17 mouse cellular contexts compared by ENCODE assay signal in the genomic region with DNA sequence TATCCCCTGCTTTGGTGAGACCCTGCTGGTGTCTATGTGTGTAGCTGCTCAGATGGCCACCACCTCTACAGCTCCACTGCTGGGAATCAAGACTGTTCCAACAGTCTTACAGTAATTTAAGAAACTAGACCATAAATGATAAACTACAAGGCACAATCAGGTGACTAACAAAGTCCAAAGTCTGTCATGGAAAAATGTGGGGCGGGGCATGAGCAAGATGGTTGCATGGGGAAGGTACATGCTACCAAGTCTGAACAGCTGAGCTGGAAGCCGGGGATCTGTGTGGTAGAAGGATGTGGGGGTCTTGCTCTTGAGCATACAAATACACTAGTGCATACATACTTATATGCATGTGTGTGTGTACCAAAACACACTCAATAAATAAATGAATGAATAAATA.
"Had no signal": no experiment of that assay in that cellular context is flagged by ENCODE, and none has a peak within 500 bp of the region (broad histone marks: within the 10 kb centered on the region; RNA-seq: fewer than 3 reads in every experiment).

No protein-coding gene starts in this region.

- H3K9me3 ChIP-seq: lung, embryonic 15.5 days; midbrain, embryonic 13.5 days; midbrain, embryonic 15.5 days; neural tube, embryonic 12.5 days; stomach, embryonic 15.5 days had no signal

- H3K4me2 ChIP-seq: lung, embryonic 15.5 days; midbrain, embryonic 11.5 days; midbrain, embryonic 13.5 days; midbrain, embryonic 15.5 days; neural tube, embryonic 12.5 days; stomach, embryonic 15.5 days had no signal

- ATAC-seq: lung, postnatal 0 days; midbrain, embryonic 13.5 days; midbrain, embryonic 15.5 days had no signal

- H3K9ac ChIP-seq: lung, embryonic 15.5 days; midbrain, embryonic 13.5 days; midbrain, embryonic 15.5 days; neural tube, embryonic 12.5 days; stomach, embryonic 15.5 days had no signal

- H3K27me3 ChIP-seq: lung, embryonic 15.5 days; megakaryocyte, embryonic 14.5 days; midbrain, embryonic 13.5 days; midbrain, embryonic 15.5 days; neural tube, embryonic 12.5 days; stomach, embryonic 15.5 days had no signal

- H3K4me1 ChIP-seq: lung, embryonic 15.5 days; megakaryocyte, embryonic 14.5 days; midbrain, embryonic 13.5 days; midbrain, embryonic 15.5 days; neural tube, embryonic 12.5 days; stomach, embryonic 15.5 days had no signal

- DNase-seq: lung, adult 2 months; lung, postnatal 14 days; lung, postnatal 36 days; right cerebral cortex, postnatal 14 days; thymus, adult 2 months; thymus, postnatal 25 days; thymus, postnatal 4 days had no signal

- H3K4me3 ChIP-seq: lung, embryonic 15.5 days; megakaryocyte, embryonic 14.5 days; midbrain, embryonic 13.5 days; midbrain, embryonic 15.5 days; neural tube, embryonic 12.5 days; stomach, embryonic 15.5 days had no signal

- H3K27ac ChIP-seq: lung, embryonic 15.5 days; macrophage; midbrain, embryonic 13.5 days; midbrain, embryonic 15.5 days; neural tube, embryonic 12.5 days; stomach, embryonic 15.5 days; stomach, postnatal 0 days had no signal

- H3K36me3 ChIP-seq: lung, embryonic 15.5 days; midbrain, embryonic 13.5 days; midbrain, embryonic 15.5 days; neural tube, embryonic 12.5 days; stomach, embryonic 15.5 days had no signal
